Mouse (Mus musculus) urinary bladder, postnatal 36 days (tissue): ENCODE measurements around the gene Sema3b.
"Not testable (repeated sequence)": the region's sequence is repeated elsewhere in the genome, so short reads cannot be mapped to it uniquely, and the experiment has no call there.

Experiments used
- DNase-seq, 2 experiments: peaks; one replicate each; pipeline ENCODE4 v3.0.0; 2022; ENCODE audit warnings: low spot score in 2 of 2, mixed read lengths in 1 of 2

The Sema3b gene

GRCm38 (mm10) chr9:107590058-107590772 is 18.8 kb downstream of the Sema3b start:
- DNase-seq: no peak

- peak in 1 of 2 experiments; percentile 66 for DNase-seq
Measured at GRCm38 (mm10) chr9:107587833-107588639, 21.0 kb downstream of the Sema3b start.

GRCm38 (mm10) chr9:107586974-107587832 is 21.8 kb downstream of the Sema3b start, which contains the start of gene Ifrd2:
Gene Ifrd2, plus strand, starts transcription at chr9:107587642.
- peak; percentile 93 to 97 for DNase-seq

DNA sequence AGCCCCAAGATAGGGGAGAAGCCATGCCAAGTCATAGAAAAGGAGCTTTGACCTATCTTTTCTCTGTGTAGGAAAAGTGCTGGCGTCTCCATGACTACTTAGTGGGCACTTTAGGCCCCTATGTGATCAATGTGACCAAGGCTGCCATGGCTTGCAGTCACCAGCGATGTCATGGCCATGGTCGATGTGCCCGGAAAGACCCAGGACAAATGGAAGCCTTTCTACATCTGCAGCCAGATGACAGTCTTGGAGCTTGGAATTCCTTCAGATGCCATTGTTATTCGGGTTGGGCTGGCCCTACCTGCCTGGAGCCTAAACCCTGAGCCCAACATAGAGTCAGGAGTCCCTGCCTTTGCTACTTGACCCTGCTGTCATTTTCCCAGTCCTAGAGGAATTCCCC is 22.5 kb downstream of the Sema3b start:
- DNase-seq: no peak

DNA sequence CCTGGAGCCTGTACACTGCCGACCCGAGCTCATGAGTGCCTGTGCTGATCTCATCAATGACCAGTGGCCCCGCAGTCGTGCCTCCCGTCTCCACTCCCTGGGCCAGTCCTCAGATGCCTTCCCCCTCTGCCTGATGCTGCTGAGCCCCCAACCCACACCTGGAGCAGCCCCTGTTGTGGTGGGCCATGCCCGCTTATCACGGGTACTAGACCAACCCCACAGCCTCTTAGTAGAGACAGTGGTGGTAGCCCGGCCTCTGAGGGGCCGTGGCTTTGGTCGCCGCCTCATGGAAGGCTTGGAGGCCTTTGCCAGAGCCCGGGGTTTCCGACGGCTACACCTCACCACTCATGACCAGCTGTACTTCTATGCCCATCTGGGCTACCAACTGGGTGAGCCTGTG is 25.9 kb downstream of the Sema3b start:
- DNase-seq: no peak

DNA sequence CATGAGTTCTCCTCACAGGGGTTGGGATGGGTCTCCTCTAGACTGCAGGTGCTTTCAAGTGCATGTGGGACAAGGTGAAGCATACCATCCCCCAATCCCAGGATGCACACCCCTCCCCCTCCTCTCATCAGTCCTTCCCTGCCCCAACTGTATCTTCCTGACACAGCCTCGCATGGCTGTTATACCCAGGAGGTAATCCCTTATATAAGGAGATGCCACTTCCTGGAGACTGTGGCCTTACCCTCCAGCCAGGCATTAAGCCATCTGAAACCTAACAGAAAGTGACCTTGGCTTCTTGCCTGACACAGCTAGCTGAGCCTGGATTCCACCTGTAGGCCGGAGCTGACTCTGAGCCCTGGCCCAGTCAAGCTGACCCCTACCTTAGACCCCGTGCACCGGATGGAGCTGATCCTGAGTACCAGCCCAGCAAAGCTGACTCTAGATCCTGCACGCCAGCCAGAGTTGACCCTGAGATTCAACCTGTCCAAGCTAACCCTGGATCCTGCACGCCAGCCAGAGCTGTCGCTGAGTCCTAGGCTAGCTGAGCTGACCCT is 26.4 kb downstream of the Sema3b start:
- no peak for DNase-seq

GRCm38 (mm10) chr9:107581584-107581983 is 27.4 kb downstream of the Sema3b start:
- no peak for DNase-seq

GRCm38 (mm10) chr9:107580501-107581317 is 28.3 kb downstream of the Sema3b start, which contains the start of gene Hyal3:
Gene Hyal3, plus strand, starts transcription at chr9:107580818.
- peak; percentile 84 to 92 for DNase-seq

GRCm38 (mm10) chr9:107579023-107579900 is 29.8 kb downstream of the Sema3b start:
- DNase-seq: no peak

DNA sequence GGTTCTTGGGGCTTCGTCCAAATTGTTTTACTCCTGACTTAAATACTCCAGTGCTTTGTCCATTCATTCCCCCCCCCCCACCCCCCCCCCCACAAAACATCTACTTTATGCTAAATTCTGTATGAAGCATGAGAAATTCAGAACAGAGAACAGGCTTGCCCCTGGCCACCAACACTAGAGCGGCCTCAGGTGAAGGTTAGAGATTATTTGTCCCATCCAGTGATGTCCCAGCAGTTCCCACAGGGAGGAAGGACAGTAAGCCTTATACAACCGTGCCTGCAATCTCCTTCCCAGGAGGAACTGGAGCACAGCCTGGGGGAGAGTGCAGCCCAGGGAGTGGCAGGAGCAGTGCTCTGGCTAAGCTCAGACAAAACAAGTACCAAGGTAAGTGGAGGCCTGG is 30.4 kb downstream of the Sema3b start, which contains the start of gene Naa80:
Gene Naa80 (plus strand): TSS at position 301 of the 400 bp plus-strand sequence.
- no peak for DNase-seq

GRCm38 (mm10) chr9:107577871-107578270 is 31.2 kb downstream of the Sema3b start:
- no peak for DNase-seq

GRCm38 (mm10) chr9:107576357-107577107 is 32.5 kb downstream of the Sema3b start, which contains the start of gene Hyal1:
Gene Hyal1, plus strand, starts transcription at chr9:107576927.
- DNase-seq: peak; percentile 81 to 88

GRCm38 (mm10) chr9:107575579-107576356 is 33.3 kb downstream of the Sema3b start:
- peak; percentile 74 to 76 for DNase-seq

DNA sequence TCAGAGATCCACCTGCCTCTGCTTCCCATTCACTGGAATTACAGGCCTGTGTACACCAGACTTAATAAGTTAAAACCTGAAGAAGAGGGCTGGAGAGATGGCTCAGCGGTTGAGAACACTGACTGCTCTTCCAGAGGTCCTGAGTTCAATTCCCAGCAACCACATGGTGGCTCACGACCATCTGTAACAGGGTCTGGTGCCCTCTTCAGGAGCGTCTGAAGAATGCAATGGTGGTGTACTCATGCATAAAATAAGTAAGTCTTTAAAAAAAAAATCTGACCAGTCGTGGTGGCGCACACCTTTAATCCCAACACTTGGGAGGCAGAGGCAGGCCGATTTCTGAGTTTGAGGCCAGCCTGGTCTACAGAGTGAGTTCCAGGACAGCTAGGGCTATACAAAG is 35.3 kb downstream of the Sema3b start:
- DNase-seq: not testable (repeated sequence)

- no peak for DNase-seq
Measured at GRCm38 (mm10) chr9:107572327-107572662, 36.7 kb downstream of the Sema3b start.

- DNase-seq: no peak
Measured at GRCm38 (mm10) chr9:107571534-107572326, 37.3 kb downstream of the Sema3b start.

DNA sequence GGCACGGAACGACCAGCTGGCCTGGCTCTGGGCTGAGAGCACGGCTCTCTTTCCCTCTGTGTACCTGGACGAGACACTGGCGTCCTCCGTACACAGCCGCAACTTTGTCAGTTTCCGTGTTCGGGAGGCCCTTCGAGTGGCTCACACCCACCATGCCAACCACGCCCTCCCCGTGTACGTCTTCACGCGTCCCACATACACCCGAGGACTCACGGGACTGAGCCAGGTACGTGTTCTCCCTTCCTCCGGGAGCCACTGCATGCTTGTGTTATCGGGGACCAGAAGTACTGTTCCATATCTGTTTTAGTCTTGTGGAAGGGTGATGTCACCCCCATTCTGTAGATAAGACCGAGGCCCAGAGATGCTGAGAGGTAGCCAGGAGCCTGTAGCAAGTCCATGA is 38.2 kb downstream of the Sema3b start:
- DNase-seq: no peak
